Mouse (Mus musculus) c-Kit-positive CD71-positive TER-119-positive erythroid progenitor cells, embryonic 14.5 days (primary cell): ENCODE data around the gene Fam174a.
A peak's percentile ranks its signal among the peaks of the same experiment; 100 is the strongest.

Experiments
- DNase-seq: peaks from one replicate; pipeline ENCODE4 v3.0.0-alpha.2; 2013; ENCODE audit warnings: low spot score

Gene Fam174a

DNA sequence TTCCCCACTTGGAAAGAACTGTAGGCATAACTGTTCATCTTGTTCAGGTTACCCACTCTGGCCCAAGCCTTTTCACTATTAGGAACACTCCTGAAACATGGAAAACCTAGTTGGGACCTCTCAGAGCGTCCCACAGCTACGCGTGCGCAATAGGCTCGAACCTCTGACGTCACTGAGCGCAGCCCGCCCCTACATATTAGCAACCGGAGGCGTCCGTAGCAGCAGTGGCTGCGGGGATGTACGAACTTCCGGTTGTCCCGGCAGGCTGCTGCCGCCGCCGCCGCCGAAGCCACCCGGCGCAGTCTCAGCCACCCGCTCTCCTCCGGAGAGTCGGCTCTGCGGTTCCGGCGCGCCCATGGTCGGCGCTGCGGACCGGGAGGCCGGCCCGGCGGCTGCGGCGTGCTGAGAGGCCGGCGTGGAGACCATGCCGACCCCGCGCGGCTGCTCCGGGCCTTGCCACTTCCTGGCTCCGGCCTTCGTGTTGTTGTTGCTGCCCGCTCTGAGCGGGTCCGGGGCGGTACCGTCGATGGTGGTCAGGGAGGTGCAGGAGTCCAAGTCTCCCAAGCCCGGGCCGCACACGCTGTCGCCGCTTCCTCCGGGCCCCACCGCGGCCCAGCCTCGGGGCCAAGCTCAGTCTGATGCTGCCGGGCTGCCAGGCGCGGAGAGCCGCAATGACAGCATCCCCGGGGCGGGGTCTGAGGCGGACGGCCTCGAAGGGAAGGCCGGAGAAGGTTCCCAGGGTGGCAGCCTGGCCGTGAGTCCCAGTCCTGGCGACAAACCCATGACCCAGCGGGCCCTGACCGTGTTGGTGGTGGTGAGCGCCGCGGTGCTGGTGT, at the start of gene Fam174a:
Gene Fam174a (plus strand): TSS at position 231 of the 836 bp plus-strand sequence.
- DNase-seq = peak; percentile 85

DNA sequence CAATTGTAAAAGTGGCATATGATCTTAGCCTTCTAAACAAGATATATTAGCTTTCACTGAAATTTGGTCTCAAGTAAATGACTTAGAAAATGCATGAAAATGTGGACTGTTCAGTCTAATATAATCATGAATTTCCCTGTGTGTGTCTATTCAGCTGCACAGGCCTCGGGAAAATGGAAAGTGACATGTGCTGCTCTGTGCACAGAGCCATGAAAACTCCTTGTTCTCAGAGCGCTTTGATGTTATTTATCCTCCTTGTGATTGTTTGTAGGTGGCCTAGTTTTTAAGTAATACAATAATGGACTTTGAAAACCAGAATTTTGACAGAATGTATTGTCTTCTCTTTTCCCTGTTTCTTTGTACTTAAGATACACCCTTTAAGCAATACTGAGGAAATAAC, 49.6 kb upstream of the Fam174a start:
- no peak for DNase-seq

DNA sequence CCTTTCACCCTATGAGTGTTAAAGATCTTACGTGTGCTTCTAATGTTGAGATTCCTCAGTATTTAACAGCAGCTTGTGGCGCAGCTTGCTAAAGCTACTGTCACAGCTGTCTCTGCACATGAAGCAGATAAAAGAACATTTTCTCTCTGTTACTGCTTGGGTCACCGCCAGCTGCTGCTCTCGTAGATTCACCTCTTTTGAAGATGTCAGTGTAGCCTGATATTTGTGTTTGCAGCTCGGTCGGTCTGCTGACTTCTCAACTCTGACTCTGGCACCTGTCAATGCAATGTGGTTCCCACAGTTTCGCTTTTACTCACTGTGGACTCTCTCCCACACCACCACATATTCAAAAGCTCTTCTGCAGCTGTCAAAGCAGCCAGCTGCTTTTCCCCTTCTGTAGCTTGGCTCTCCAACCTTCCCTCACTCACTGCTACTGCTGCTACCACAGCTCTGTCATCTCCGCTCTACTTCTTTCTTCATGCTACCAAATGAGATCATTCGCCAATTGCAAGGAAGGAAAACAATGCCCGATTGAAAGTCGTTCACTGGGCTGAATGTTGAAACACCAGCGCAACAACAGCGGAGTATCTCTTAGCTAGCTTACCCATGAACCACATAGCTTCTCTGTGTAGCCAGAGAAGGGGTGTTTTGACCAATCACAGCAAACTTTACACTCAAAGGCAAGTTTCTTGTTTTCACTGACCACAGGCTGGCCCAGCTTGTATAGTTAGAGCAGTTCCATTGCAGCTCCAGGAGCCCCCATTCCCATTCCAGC, 45.3 kb upstream of the Fam174a start:
- DNase-seq = no peak

DNA sequence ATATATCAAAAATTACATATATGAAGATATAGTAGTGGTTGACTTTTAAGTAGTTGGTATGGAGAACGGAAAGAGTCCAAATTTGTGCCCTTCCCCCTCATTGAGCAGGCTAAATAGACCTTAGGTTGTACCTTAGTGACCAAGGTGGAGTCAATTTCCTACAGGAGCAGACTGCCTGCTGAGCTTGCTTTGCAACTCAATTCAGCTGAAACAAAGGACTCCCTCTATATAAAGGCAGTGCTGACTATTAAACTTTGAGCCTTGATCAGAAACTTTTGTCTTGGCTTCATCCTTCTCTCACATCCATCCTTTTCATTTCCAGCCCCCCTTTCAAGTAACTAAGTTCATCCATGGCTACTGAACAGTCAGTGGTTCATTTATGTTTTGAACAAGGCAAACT, 40.1 kb upstream of the Fam174a start:
- DNase-seq = no peak

DNA sequence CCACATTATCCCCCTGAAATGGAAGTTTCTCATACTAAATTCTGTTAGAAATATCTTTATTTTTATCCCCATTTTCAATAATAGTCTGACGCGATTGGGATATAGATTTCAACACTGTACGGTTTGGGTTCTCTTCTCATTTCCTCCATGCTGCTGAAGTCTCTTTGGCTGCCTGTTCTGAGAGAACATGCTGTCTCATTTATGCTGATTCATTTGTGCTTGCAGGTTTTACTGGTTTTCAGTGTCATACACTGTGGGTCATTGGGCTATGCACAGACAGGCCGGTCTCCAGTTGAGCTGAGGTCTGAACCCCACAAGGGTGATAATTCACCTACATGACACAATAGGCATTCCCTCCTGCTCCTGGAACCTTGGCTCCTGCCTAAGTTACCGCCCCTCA, 5.1 kb upstream of the Fam174a start:
- no peak for DNase-seq

DNA sequence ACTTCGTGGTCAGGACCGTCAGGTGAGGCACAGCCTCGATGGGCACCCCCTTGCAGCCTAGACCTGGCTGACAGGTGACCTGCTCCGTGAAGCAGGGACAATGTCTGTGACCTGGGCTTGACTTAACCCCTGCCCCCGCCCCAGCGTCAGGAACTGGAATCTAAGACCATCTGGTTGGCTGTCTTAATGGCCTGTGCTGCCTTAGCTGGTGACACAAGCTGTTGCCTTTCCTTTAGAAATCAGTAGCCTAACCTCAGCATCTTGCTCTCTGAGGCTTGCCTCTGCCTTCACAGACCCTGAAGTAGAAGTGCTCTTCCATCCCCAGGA, 769 bp downstream of the Fam174a start:
- DNase-seq = no peak

DNA sequence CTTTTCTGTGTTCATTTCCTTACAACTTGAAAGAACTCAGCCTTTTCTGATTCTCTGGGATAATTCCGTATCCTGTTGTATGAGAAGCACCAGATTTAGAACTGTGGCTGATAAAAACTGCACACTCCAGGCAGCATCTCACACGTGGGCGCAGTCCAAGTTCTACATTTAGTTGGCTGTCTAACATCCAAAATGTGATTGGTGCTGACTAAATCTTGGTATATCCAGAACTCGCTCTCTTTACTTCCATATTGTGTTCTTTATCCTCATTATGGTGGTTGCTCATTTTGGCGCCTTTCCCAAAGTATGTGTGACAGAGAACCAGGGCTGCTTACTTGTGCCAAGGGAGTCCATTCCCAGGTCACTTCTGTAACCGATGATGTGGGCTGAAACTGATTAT, 2.6 kb downstream of the Fam174a start:
- DNase-seq = no peak

DNA sequence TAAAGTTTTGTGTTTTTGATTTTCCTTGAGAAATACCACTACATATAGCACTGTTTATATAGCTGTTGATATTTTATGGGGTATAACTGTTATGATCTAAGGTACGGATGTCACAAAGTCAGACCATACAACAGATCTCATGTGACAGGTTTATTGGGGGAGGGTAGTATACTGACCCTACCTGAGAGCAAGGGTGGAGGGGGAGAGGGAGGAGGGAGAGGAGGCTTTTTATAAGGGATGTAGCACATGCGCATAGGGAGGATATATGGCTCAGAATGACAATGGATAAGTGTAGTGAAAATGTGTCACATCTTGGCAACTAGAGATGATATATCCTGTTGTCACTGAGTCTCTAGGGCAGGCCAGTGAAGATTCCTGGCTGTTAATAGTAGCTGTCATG, 8.8 kb downstream of the Fam174a start:
- no peak for DNase-seq

DNA sequence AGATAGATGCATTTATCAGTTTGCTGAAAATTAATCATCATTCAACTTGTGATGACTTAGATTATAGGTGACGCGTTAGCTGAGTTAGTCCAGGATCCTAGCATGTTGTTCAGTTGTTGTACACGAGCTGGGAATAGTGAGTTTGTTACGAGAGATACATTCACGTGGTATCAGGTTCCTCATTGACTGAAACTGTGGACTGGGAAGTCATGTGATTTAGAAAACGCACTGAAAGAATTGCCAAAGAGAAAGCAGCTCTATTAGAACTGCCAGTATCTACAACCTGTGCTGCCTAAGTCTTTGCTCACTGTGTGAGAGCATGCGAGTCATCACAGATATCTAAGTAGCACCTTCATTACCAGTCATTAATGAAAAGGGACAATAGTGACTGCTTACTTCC, 9.6 kb downstream of the Fam174a start:
- no peak for DNase-seq

DNA sequence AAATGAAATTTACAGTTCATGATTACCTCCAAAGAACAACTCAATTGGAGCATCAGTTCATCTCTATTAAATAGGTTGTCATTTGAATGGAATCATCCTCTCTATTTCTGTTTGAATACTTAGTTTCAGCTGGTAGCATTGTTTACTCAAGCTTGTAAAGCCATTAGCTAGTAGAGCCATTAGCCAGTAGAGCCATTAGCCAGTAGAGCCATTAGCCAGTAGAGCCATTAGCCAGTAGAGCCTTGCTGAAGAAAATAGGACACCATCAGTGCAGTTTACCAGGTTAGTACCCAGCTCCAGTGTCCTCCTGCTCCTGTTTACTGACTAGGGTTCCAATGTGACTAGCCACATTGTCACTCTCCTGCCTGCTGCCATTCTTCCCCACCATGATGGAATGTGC, 13.4 kb downstream of the Fam174a start:
- no peak for DNase-seq

DNA sequence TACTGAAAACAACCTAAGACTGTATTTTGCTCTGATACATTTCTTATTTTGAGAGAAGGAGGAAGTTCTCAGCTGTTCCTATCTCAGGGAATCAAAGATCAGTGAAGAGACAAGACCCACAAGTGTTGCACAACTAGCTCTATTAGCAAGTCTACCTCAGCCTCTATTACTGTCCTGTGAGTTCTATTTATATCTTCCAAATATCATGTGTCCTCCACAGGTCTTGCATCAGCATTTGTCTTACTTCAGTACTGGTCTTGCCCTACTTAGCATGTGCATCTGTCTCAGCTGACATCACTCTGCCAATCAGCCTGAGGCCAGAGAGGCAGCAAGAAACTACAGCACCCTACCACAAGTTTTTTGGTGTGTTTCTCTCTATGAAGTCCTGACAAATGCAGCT, 26.2 kb downstream of the Fam174a start:
- no peak for DNase-seq

DNA sequence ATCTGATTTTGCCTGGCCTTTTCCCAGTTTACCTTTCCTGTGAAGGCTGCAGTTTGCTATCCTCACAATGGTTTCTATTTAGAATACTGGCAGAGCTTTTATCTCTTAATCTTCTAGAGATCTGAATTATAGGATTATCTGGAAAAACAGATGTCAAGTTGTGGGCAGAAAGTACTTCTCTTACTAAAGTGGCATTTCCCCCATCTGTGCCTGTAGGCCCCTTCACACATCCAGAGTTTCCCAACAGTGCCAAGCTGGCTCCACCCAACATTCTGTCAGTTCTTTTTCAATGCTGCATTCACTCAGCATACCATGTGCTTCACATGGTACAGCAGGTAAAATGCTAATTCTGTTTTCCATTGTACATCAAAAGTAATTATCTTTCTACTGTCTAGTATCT, 28.8 kb downstream of the Fam174a start:
- no peak for DNase-seq

DNA sequence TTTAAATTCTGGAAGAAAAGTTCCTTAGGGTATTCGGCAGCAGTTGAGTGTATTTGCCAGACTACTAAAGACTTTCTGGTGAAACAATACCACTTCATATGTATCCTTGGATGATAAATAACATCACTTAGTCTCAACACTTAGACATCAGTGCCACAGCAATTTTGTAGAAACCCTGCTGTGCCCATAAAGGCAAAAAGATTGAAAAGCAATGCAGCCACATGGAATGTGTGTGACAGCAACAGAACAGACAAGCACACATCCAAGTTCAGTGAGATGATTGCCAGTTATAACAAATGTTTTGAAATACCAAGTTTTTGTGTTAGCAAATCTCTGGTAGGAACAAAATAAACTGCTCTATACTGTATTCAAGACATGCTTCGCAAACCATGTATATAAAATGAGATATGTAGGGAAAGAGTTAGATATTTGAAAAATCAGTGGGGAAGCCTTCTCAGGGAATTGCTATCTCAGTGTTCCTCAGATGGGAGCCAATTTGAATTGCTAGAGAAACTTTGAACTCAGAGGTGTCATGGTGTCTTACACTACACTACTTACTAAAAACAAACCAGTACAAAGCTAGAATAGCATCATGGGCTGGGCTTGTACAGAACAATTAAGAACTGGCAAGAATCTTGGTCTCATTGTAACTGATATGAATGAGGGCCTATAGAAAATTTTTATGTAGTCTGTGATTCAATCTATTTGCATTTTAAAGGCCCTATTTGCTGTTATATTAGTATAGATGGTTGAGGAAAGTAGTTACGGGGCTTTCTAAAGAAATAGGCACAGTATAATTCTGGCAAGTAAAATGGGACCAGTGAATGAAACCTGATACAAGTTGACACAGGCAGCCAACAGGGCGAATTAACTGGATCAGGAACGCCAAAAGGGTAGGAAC, 30.4 kb downstream of the Fam174a start:
- no peak for DNase-seq

DNA sequence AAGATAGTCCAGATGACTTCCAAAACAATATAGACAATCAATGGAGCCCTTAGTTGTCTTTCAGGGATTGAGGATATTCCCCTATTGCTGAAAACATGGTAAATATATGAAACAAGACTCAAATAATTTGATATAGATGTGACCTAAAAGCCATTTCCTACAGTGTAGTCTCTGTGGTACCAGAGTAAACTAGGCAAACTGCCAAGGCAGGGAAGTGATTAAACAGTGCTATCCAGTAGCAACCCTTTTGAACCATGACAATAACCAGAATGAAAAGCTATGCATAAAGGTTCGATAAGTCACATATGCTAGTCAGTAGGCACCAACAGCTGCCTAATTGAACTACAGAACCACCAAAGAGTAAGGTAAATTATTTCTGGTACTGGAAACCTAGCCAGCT, 40.7 kb downstream of the Fam174a start:
- DNase-seq = no peak

DNA sequence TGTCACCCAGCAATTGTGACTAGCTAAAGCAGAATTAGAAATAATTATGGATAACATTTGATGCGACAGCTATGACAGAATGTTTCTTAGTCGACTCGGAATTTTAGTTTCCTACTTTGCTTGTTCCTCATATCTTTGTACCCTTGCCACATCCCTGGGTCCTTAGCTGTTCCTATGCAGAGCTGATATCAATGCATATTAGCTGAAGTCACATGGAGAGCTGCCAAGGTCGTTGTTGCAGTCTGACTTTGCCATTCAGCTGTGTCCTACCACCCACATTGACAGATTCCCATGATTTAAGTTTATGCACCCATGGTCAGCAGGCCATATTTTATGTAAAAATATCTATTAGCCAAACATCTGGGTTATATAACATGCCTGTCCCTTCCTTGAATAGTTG, 43.5 kb downstream of the Fam174a start:
- no peak for DNase-seq

DNA sequence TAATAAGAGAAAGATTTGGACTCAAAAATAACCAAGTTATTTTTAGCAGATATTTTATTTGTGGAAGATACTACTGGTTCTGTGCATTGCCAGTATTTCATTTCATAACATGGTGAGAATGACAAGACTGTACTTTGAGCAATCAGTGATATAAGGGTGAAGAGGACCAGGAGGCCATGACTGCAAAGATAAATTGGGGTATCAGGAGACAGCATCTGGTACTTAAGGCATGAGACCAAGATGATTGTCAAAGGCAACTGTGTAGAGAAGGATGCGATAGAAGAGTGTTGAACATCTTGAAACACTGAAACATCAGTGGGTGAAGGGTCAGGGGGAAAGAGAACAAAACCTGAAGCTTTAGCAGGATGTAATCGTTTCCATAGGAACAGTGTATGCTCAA, 50.3 kb downstream of the Fam174a start:
- no peak for DNase-seq

DNA sequence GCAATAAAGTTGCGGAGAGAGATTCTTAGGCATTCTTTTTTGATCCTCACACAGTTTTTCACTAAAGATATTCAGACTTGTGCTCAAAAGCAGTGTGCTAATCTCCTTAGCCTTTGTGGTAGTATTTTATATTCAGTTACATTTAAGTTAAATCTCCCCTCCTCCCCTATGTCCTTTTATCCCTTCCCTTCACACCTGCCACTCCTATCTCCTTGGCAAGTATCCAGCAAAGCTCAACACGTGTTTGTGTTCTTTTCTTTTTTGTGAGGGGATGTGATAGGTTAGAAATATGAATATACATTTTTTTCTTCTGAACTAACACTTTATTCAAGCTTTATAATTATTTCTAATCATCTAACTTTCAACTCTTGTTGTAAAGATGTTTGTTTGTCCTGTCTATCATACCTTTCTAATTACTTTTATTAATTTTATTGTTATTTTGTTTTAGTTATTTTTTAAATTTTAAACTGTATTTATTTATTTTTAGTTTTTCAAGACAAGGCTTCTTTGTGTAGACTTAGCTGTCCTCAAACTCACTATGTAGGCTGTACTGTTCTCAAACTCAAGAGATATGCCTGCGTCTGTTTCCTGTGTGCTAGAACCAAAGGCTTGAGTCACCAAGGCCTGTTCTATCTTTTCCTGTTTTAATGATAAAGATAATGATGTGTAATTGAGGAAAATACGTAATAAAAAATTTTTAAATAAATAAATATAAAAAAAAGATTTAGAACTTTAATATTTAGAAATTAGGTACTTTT, 53.4 kb downstream of the Fam174a start:
- no peak for DNase-seq

DNA sequence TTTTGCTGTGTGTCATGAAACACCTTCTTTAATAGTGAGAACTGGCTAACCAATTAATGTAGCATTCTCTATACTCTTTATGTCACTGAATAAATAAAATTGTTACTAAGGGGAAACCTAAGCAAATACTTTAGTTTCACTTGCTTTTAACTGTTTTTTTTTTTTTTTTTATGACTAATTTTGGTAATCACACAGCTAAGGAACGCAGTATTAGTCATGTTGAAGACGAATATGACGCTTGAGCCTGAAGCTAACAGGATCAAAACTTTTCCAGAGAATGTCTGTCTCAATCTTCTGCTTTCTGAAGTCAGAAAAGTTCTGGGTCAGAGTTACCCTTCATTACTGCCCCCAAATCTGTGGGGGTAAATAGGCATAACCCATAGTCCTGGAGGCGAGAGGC, 54.3 kb downstream of the Fam174a start:
- no peak for DNase-seq

DNA sequence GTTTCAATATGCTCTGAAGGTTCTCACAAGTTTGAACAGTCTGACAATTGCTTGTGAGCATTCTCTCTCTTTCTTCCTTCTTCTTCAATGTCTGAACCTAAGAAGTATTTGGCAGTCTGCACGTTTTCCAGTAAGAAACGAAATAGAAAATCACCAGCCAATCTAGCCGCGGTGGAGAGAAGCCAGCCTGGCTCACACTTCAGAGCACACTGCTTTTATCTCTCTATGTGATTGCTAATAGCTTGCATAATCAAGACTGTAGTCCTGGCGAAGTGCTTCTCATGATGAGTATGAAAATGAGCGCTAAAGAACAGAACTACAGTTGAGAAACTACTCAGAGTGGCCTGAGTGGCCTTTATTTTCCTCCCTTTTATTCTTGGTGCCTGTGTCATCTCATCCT, 62.0 kb downstream of the Fam174a start:
- no peak for DNase-seq

DNA sequence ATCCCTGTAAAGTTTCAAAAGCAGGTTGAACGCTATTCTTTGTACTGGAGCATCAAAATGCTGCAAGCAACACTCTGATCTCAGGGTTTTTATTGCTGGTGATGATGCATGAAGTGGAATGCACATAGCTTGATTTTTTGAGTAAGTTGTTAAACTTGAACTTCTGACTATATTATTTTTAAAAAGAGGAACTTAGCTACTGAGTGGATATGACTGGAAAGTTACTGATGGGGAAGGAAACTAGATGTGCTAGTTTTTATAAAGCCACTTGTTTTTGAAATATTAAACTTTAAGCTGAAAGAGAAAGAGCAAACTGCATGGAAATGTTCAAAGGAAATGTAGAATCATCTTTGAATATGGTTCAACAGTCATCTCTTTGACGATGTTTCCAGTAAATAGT, 67.6 kb downstream of the Fam174a start:
- no peak for DNase-seq
